Mouse (Mus musculus) CH12.LX (cell line): Measurements from ENCODE around the gene Kctd14.

Source experiments
- CHD2 ChIP-seq: IDR thresholded peaks from 2 replicates; pipeline ENCODE4 v1.6.1; 2011; ENCODE audit warnings: low read length, improper control_type of control experiment
- CTCF ChIP-seq, 2 experiments: IDR thresholded peaks in 1 of 2; conservative IDR thresholded peaks in 1 of 2; 2 replicates each; pipeline ENCODE4 v1.5.1; 2011 to 2012; ENCODE audit warnings: low read depth in 2 of 2, low read length in 2 of 2, improper control_type of control experiment in 1 of 2, inconsistent platforms in 1 of 2, mild to moderate bottlenecking in 1 of 2, moderate library complexity in 1 of 2
- HCFC1 ChIP-seq: IDR thresholded peaks from 2 replicates; pipeline ENCODE4 v1.6.1; 2012; ENCODE audit warnings: low read depth, mild to moderate bottlenecking, inconsistent platforms, low read length, improper control_type of control experiment
- POLR2A ChIP-seq: IDR thresholded peaks from 2 replicates; pipeline ENCODE4 v1.6.1; 2011; ENCODE audit warnings: low read depth, mild to moderate bottlenecking, improper control_type of control experiment, low read length
- ZNF384 ChIP-seq: IDR thresholded peaks from 2 replicates; pipeline ENCODE4 v1.6.1; 2012; ENCODE audit warnings: low read depth, low read length, improper control_type of control experiment, inconsistent platforms

DNA sequence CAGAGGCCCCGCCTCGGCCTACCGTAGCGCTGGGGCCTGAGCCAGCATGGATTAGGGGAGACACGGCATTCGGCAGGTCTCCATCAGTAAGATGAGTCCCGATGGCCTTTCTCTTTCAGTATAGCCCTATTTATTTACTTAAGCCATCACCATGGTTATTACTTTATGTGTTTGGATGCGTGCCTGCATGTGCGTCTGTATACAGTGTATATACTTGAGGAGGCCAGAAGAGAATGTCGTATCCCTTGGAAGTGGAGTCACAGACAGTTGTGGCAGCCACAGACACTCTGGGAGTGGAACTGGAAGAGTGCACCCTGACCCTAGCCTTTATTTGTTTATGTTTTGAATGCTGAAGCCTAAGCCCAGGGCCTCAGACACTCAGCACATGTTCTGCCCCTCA lies 44.0 kb upstream of the Kctd14 start:
- no peak for TF ChIP-seq POLR2A
- no peak for TF ChIP-seq HCFC1
- TF ChIP-seq CTCF (conservative IDR thresholded peaks at IDR 0.05 in 1 of 2, IDR thresholded peaks at IDR 0.05 in 1 of 2; ENCODE audit: low read depth in 2 of 2, low read length in 2 of 2), result no peak
- TF ChIP-seq CHD2, result no peak
- TF ChIP-seq ZNF384, result no peak
